Comparison of ENCODE assay signal across 10 mouse cellular contexts in genomic region chr7:73186501-73186900, GRCm38 (mm10).
DNase-seq lines count a peak whose midpoint lies in the region; ATAC-seq lines count a peak whose summit lies in the region.
"Had no signal": no experiment of that assay in that cellular context is flagged by ENCODE, and none has a peak within 500 bp of the region (broad histone marks: within the 10 kb centered on the region; RNA-seq: fewer than 3 reads in every experiment).

No protein-coding gene starts in this region.

- H3K4me1 ChIP-seq in liver, embryonic 11.5 days (replicated peaks; ENCODE audit: control insufficient read depth, insufficient read depth, low read length), result no peaks in the 10 kb centered on the region
- H3K4me1 ChIP-seq: lung, embryonic 15.5 days had no signal

- intact Hi-C loops in left cerebral cortex, postnatal 14 days (cut with DNase I), result no loop called here
- intact Hi-C loops in heart, postnatal 10 days (cut with DNase I), result no loop called here

- H3K9me3 ChIP-seq in liver, embryonic 11.5 days (ENCODE audit: control insufficient read depth, low read length), result 0 out of 2 replicates have a peak, but pooled peaks cover 2% of the 10 kb centered on the region
- H3K9me3 ChIP-seq: lung, embryonic 15.5 days had no signal

- ATAC-seq in liver, embryonic 11.5 days (replicated peaks; ENCODE audit: low FRiP score), result no peak

- 91% methylated on average over 3 of the region's 3 CpGs for WGBS in liver, embryonic 11.5 days

- H3K4me2 ChIP-seq in liver, embryonic 11.5 days, result no peak overlapping the region
- H3K4me2 ChIP-seq: lung, embryonic 15.5 days had no signal

- H3K36me3 ChIP-seq in liver, embryonic 11.5 days (ENCODE audit: control insufficient read depth, insufficient read depth, low read length), result no peaks in the 10 kb centered on the region
- H3K36me3 ChIP-seq: lung, embryonic 15.5 days had no signal

- H3K4me3 ChIP-seq in liver, embryonic 11.5 days (ENCODE audit: low read depth, low read length), result no peak overlapping the region
- H3K4me3 ChIP-seq: lung, embryonic 15.5 days had no signal

- no peaks in the 10 kb centered on the region for H3K27me3 ChIP-seq in liver, embryonic 11.5 days (replicated peaks; ENCODE audit: control insufficient read depth, insufficient read depth, low read length)
- H3K27me3 ChIP-seq: lung, embryonic 15.5 days had no signal

- H3K27ac ChIP-seq in liver, embryonic 11.5 days (ENCODE audit: low read depth, low read length), result no peak overlapping the region
- H3K27ac ChIP-seq: lung, embryonic 15.5 days had no signal

- H3K9ac ChIP-seq in liver, embryonic 11.5 days (ENCODE audit: low read depth, low read length), result no peak overlapping the region
- H3K9ac ChIP-seq: lung, embryonic 15.5 days had no signal

- DNase-seq in left cerebral cortex, postnatal 14 days (ENCODE audit: low spot score in 2 of 2), result peak; percentile 51 to 53
- no peak for DNase-seq in left cerebral cortex, adult 11 months (ENCODE audit: low spot score)
- peak; percentile 23 to 28 for DNase-seq in heart, postnatal 10 days
- peak; percentile 40 to 52 for DNase-seq in layer of hippocampus, postnatal 10 days (ENCODE audit: low spot score in 2 of 2)
- DNase-seq in right cerebral cortex, postnatal 25 days, result peak; percentile 40
- DNase-seq in spleen, postnatal 4 days (ENCODE audit: low spot score in 2 of 2), result no peak
- no peak for DNase-seq in lung, postnatal 14 days
- DNase-seq in liver, embryonic 11.5 days (ENCODE audit: low spot score), result no peak
- DNase-seq: thymus, adult 2 months had no signal

Comparison
In these comparisons a context has a peak if more than half of its experiments do, and no peak if none do; other contexts are left out.
1. DNase-seq: peak in left cerebral cortex, postnatal 14 days (2 of 2), heart, postnatal 10 days (2 of 2), layer of hippocampus, postnatal 10 days (2 of 2) and right cerebral cortex, postnatal 25 days (single experiment); none in left cerebral cortex, adult 11 months (single experiment), spleen, postnatal 4 days (0 of 2), lung, postnatal 14 days (single experiment) and liver, embryonic 11.5 days (single experiment).